Mouse (Mus musculus): ENCODE measurements around the gene Esrrb.

GRCm38 (mm10) chr12:86492822-86493221 is 131.9 kb downstream of the Esrrb start:
- no peak for TF ChIP-seq CTCF (IDR thresholded peaks at IDR 0.05; ENCODE audit: low read depth, low read length)
- no peak for TF ChIP-seq POLR2A (IDR thresholded peaks at IDR 0.05; ENCODE audit: insufficient read depth, low read length)

Measured in ES-Bruce4 (cell line).